Mouse (Mus musculus) cerebellum, adult (tissue): ENCODE data around the gene Antxr2.

Experiments used
- ATAC-seq: cut with Nextera tagmentation; 2 replicates; pipeline ENCODE4 v1.9.2; 2017; ENCODE audit warnings: mild to moderate bottlenecking, moderate library complexity, mixed read lengths; ENCODE audit not compliant: insufficient number of reproducible peaks, low FRiP score, low TSS enrichment

The Antxr2 gene

GRCm38 (mm10) chr5:97996500-97997176 is 34.2 kb downstream of the Antxr2 start:
- no peak for ATAC-seq

- ATAC-seq: no peak
Observed at GRCm38 (mm10) chr5:97995881-97996280, 35.0 kb downstream of the Antxr2 start.

- ATAC-seq: no peak
Observed at GRCm38 (mm10) chr5:97986656-97987294, 44.1 kb downstream of the Antxr2 start.

GRCm38 (mm10) chr5:97983375-97983774 is 47.5 kb downstream of the Antxr2 start:
- ATAC-seq: no peak

GRCm38 (mm10) chr5:97980472-97980871 is 50.4 kb downstream of the Antxr2 start:
- no peak for ATAC-seq

- ATAC-seq: no peak
Observed at GRCm38 (mm10) chr5:97973293-97973692, 57.5 kb downstream of the Antxr2 start.

- no peak for ATAC-seq
Observed at GRCm38 (mm10) chr5:97972029-97972428, 58.8 kb downstream of the Antxr2 start.

GRCm38 (mm10) chr5:97971236-97971635 is 59.6 kb downstream of the Antxr2 start:
- ATAC-seq: no peak

GRCm38 (mm10) chr5:97967044-97967443 is 63.8 kb downstream of the Antxr2 start:
- ATAC-seq: no peak

GRCm38 (mm10) chr5:97966101-97966500 is 64.7 kb downstream of the Antxr2 start:
- ATAC-seq: no peak

GRCm38 (mm10) chr5:97964444-97964843 is 66.4 kb downstream of the Antxr2 start:
- ATAC-seq: no peak

- ATAC-seq: no peak
Observed at GRCm38 (mm10) chr5:97962512-97962911, 68.3 kb downstream of the Antxr2 start.

- ATAC-seq: no peak
Observed at GRCm38 (mm10) chr5:97961786-97962185, 69.1 kb downstream of the Antxr2 start.

- no peak for ATAC-seq
Observed at GRCm38 (mm10) chr5:97959651-97960050, 71.2 kb downstream of the Antxr2 start.

GRCm38 (mm10) chr5:97959010-97959409 is 71.8 kb downstream of the Antxr2 start:
- ATAC-seq: no peak

- no peak for ATAC-seq
Observed at GRCm38 (mm10) chr5:97957501-97957900, 73.3 kb downstream of the Antxr2 start.

GRCm38 (mm10) chr5:97954193-97954772 is 76.6 kb downstream of the Antxr2 start:
- ATAC-seq: no peak

GRCm38 (mm10) chr5:97953241-97953920 is 77.5 kb downstream of the Antxr2 start:
- ATAC-seq: no peak

GRCm38 (mm10) chr5:97947261-97947660 is 83.6 kb downstream of the Antxr2 start:
- ATAC-seq: no peak

- no peak for ATAC-seq
Observed at GRCm38 (mm10) chr5:97946236-97946635, 84.6 kb downstream of the Antxr2 start.
